Mouse (Mus musculus): ENCODE data around the gene Spn.

- TF ChIP-seq CTCF (IDR thresholded peaks at IDR 0.05 in 2 of 3, conservative IDR thresholded peaks at IDR 0.05 in 1 of 3; ENCODE audit: control insufficient read depth in 1 of 3, insufficient read depth in 1 of 3, low read depth in 2 of 3, low read length in 3 of 3, poor library complexity in 1 of 3, severe bottlenecking in 1 of 3) (no peak), GATA1 (IDR thresholded peaks at IDR 0.05; ENCODE audit: low read depth, low read length) (no peak), USF1 (IDR thresholded peaks at IDR 0.05; ENCODE audit: low read depth, low read length) (no peak), EP300 (IDR thresholded peaks at IDR 0.05; ENCODE audit: low read depth in 1 of 2, low read length in 2 of 2) (no peak), POLR2A (IDR thresholded peaks at IDR 0.05; ENCODE audit: control insufficient read depth in 1 of 2, insufficient read depth in 1 of 2, low read depth in 1 of 2, low read length in 2 of 2, poor library complexity in 1 of 2) (no peak), MYC (IDR thresholded peaks at IDR 0.05; ENCODE audit: low read depth, low read length) (no peak), ZMIZ1 (IDR thresholded peaks at IDR 0.05; ENCODE audit: low read depth, low read length) (no peak; the same call in 1 of the 2 replicates), UBTF (IDR thresholded peaks at IDR 0.05; ENCODE audit: borderline replicate concordance, insufficient read depth, low read depth, low read length) (no peak), MEF2A (IDR thresholded peaks at IDR 0.05; ENCODE audit: extremely low read depth, insufficient replicate concordance, low read depth, low read length, poor library complexity, severe bottlenecking) (no peak), MAFK (IDR thresholded peaks at IDR 0.05; ENCODE audit: borderline replicate concordance, low read depth, low read length) (no peak)
Measured at GRCm38 (mm10) chr7:127139562-127139961, 1.9 kb upstream of the Spn start.
